ENCODE assay signal across 10 mouse cellular contexts in the genomic region with DNA sequence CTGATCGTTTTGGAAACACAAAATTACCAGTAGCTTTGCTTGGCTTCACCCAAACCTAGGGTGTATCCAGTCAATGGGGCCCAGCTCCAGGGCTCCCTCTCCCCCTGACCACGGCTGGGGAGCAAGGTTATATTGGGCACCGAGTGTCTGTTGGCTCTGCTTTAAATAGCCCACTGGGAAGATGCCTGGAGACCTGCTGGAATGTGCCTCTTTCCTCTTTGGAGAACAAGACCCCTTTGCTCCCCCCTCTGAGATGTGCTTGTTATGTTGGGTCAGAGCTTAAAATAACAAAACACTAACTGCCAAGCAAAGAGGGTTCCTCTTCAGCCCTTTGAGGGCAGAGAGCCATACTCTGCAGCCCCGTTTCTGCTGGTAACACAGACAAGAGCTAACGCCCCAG. TPM values are rescaled to one million over a fixed set of nuclear protein-coding genes. Genes with fewer than 3 reads are reported as not detected.
A peak's percentile ranks its signal among the peaks of the same experiment; 100 is the strongest.
DNase-seq lines count a peak whose midpoint lies in the region; ATAC-seq and TF ChIP-seq lines count a peak whose summit lies in the region.
"Had no signal": no experiment of that assay in that cellular context is flagged by ENCODE, and none has a peak within 500 bp of the region (broad histone marks: within the 10 kb centered on the region; RNA-seq: fewer than 3 reads in every experiment).

No protein-coding gene starts in this region.

- 80% methylated on average over 5 of the region's 5 CpGs for WGBS in intestine, embryonic 16.5 days
- 83% methylated on average over 5 of the region's 5 CpGs for WGBS in intestine, postnatal 0 days

- peaks cover 41% of the 10 kb centered on the region for H3K4me1 ChIP-seq in intestine, embryonic 16.5 days (ENCODE audit: control insufficient read depth, insufficient read depth, low read length)
- H3K4me1 ChIP-seq in intestine, postnatal 0 days (replicated peaks; ENCODE audit: control insufficient read depth, insufficient read depth, low read length) = peaks cover 20% of the 10 kb centered on the region

- ATAC-seq in intestine, embryonic 16.5 days = no peak
- no peak for ATAC-seq in intestine, postnatal 0 days
- ATAC-seq in megakaryocyte-erythroid progenitor cell, adult 5-6 weeks (replicated peaks; ENCODE audit: low FRiP score, low TSS enrichment, poor library complexity, severe bottlenecking) = no peak
- ATAC-seq: CD4-positive, CD25-positive, alpha-beta regulatory T cell, adult 4 months had no signal

- DNase-seq in adipocyte (ENCODE audit: low spot score) (peak; percentile 39), liver (peak; percentile 39)
- peak; percentile 70 for DNase-seq in heart, adult 9 months (ENCODE audit: low spot score in 2 of 2)
- DNase-seq in right cerebral cortex, postnatal 14 days = no peak
- DNase-seq in urinary bladder, postnatal 25 days (ENCODE audit: low spot score) = no peak

- no peaks in the 10 kb centered on the region for H3K9me3 ChIP-seq in intestine, embryonic 16.5 days (ENCODE audit: control insufficient read depth, low read length)
- H3K9me3 ChIP-seq in intestine, postnatal 0 days (ENCODE audit: control insufficient read depth) = no peaks in the 10 kb centered on the region
- H3K9me3 ChIP-seq: neural tube, embryonic 13.5 days had no signal

- H3K4me3 ChIP-seq in intestine, embryonic 16.5 days (ENCODE audit: low read length) = no peak overlapping the region
- no peak overlapping the region for H3K4me3 ChIP-seq in intestine, postnatal 0 days (ENCODE audit: low read depth, low read length)
- H3K4me3 ChIP-seq: neural tube, embryonic 13.5 days had no signal

- TF ChIP-seq CTCF in intestine, postnatal 0 days (IDR thresholded peaks at IDR 0.05; ENCODE audit: low read depth) = no peak

- no peaks in the 10 kb centered on the region for H3K27me3 ChIP-seq in intestine, embryonic 16.5 days (replicated peaks; ENCODE audit: control insufficient read depth, insufficient read depth, low read length)
- H3K27me3 ChIP-seq in intestine, postnatal 0 days (replicated peaks; ENCODE audit: control insufficient read depth, insufficient read depth, low read length) = no peaks in the 10 kb centered on the region
- H3K27me3 ChIP-seq: neural tube, embryonic 13.5 days had no signal

- H3K4me2 ChIP-seq in intestine, embryonic 16.5 days (ENCODE audit: low read depth, low read length) = no peak overlapping the region
- H3K4me2 ChIP-seq in intestine, postnatal 0 days (replicated peaks; ENCODE audit: low read depth) = no peak overlapping the region
- H3K4me2 ChIP-seq: neural tube, embryonic 13.5 days had no signal

- no peaks in the 10 kb centered on the region for H3K36me3 ChIP-seq in intestine, embryonic 16.5 days (ENCODE audit: control insufficient read depth, insufficient read depth, low read length)
- H3K36me3 ChIP-seq in intestine, postnatal 0 days (ENCODE audit: control insufficient read depth, insufficient read depth) = peaks cover 4% of the 10 kb centered on the region; the same call in 1 of the 2 replicates

- no peak overlapping the region for H3K27ac ChIP-seq in intestine, embryonic 16.5 days (ENCODE audit: low read length)
- no peak overlapping the region for H3K27ac ChIP-seq in intestine, postnatal 0 days (ENCODE audit: low read depth, low read length)
- H3K27ac ChIP-seq: neural tube, embryonic 13.5 days had no signal

- H3K9ac ChIP-seq in intestine, embryonic 16.5 days (ENCODE audit: low read depth, low read length) = peak overlapping the region; percentile 7; the same call in 1 of the 2 replicates
- no peak overlapping the region for H3K9ac ChIP-seq in intestine, postnatal 0 days (ENCODE audit: low read depth, low read length)
- H3K9ac ChIP-seq: neural tube, embryonic 13.5 days had no signal

RNA-seq across cellular contexts. Expression of gene Smim5, which starts 2.4 kb away (rescaled TPM):
- polyA plus RNA-seq in intestine, embryonic 16.5 days (2015; fragmentation: Nextera tagmentation; extraction: Ambion mirVana) = 1.6 and 3.1 TPM in 2 replicates
- polyA plus RNA-seq in intestine, postnatal 0 days (2015; fragmentation: Nextera tagmentation; extraction: Ambion mirVana) = 1.9 and 3.4 TPM in 2 replicates
- 40.3 and 83.8 TPM in 2 replicates for total RNA-seq in megakaryocyte-erythroid progenitor cell, adult 5-6 weeks (2014; fragmentation: Nextera tagmentation)
- total RNA-seq in megakaryocyte-erythroid progenitor cell, adult 5-6 weeks (2017) = 24.6 and 29.4 TPM in 2 replicates

RNA-seq across cellular contexts. Expression of gene Smim6, which starts 9.6 kb away (rescaled TPM):
- polyA plus RNA-seq in intestine, embryonic 16.5 days (2015; fragmentation: Nextera tagmentation; extraction: Ambion mirVana) = 33.8 and 38.6 TPM in 2 replicates
- 29.6 and 32.9 TPM in 2 replicates for polyA plus RNA-seq in intestine, postnatal 0 days (2015; fragmentation: Nextera tagmentation; extraction: Ambion mirVana)
- 2.0 and 5.2 TPM in 2 replicates for total RNA-seq in megakaryocyte-erythroid progenitor cell, adult 5-6 weeks (2014; fragmentation: Nextera tagmentation)
- not detected in 2 replicates for total RNA-seq in megakaryocyte-erythroid progenitor cell, adult 5-6 weeks (2017)

RNA-seq across cellular contexts. Expression of gene Sap30bp, which starts 30.9 kb away (rescaled TPM):
- polyA plus RNA-seq in intestine, embryonic 16.5 days (2015; fragmentation: Nextera tagmentation; extraction: Ambion mirVana) = 27.3 and 29.2 TPM in 2 replicates
- polyA plus RNA-seq in intestine, postnatal 0 days (2015; fragmentation: Nextera tagmentation; extraction: Ambion mirVana) = 27.5 and 28.8 TPM in 2 replicates
- 20.8 and 33.2 TPM in 2 replicates for total RNA-seq in megakaryocyte-erythroid progenitor cell, adult 5-6 weeks (2014; fragmentation: Nextera tagmentation)
- 251 and 314 TPM in 2 replicates for total RNA-seq in megakaryocyte-erythroid progenitor cell, adult 5-6 weeks (2017)

RNA-seq across cellular contexts. Expression of gene Recql5, which starts 31.1 kb away (rescaled TPM):
- polyA plus RNA-seq in intestine, embryonic 16.5 days (2015; fragmentation: Nextera tagmentation; extraction: Ambion mirVana) = 15.7 and 16.7 TPM in 2 replicates
- 6.8 and 8.2 TPM in 2 replicates for polyA plus RNA-seq in intestine, postnatal 0 days (2015; fragmentation: Nextera tagmentation; extraction: Ambion mirVana)
- total RNA-seq in megakaryocyte-erythroid progenitor cell, adult 5-6 weeks (2014; fragmentation: Nextera tagmentation) = 19.7 and 22.7 TPM in 2 replicates
- total RNA-seq in megakaryocyte-erythroid progenitor cell, adult 5-6 weeks (2017) = 17.0 and 21.0 TPM in 2 replicates

RNA-seq across cellular contexts. Expression of gene Myo15b, which starts 44.0 kb away (rescaled TPM):
- polyA plus RNA-seq in intestine, embryonic 16.5 days (2015; fragmentation: Nextera tagmentation; extraction: Ambion mirVana) = 168 and 230 TPM in 2 replicates
- 332 and 377 TPM in 2 replicates for polyA plus RNA-seq in intestine, postnatal 0 days (2015; fragmentation: Nextera tagmentation; extraction: Ambion mirVana)
- 0.11 TPM in 1 of 2 replicates, not detected in the other for total RNA-seq in megakaryocyte-erythroid progenitor cell, adult 5-6 weeks (2014; fragmentation: Nextera tagmentation)
- total RNA-seq in megakaryocyte-erythroid progenitor cell, adult 5-6 weeks (2017) = 0.69 TPM in 1 of 2 replicates, not detected in the other
- polyA plus RNA-seq: CD4-positive, CD25-positive, alpha-beta regulatory T cell, adult 4 months had no signal

Comparison
In these comparisons a context has a peak if more than half of its experiments do, and no peak if none do; other contexts are left out.
1. DNase-seq: peak in adipocyte (single experiment), heart, adult 9 months (2 of 2) and liver (single experiment); none in right cerebral cortex, postnatal 14 days (single experiment) and urinary bladder, postnatal 25 days (single experiment).